Mouse (Mus musculus) bone marrow, adult 2 months (tissue): ENCODE measurements at regions not wholly inside any gene's neighbourhood (a gene's known extent, or its start where the extent isn't known, plus 50 kb on each side); places are given as distances from the start of the nearest gene placed in this dataset.

Experiments used
- CTCF ChIP-seq: fragments of 200-500 bp; IDR thresholded peaks from 2 replicates; pipeline ENCODE4 v1.5.1; 2011; ENCODE audit warnings: low read length, control low read depth; ENCODE audit not compliant: control insufficient read depth, insufficient read depth
- POLR2A ChIP-seq: fragments of 200-500 bp; IDR thresholded peaks from 2 replicates; pipeline ENCODE4 v1.6.1; 2011; ENCODE audit warnings: low read depth, mild to moderate bottlenecking, control low read depth, low read length, borderline replicate concordance; ENCODE audit not compliant: control insufficient read depth

DNA sequence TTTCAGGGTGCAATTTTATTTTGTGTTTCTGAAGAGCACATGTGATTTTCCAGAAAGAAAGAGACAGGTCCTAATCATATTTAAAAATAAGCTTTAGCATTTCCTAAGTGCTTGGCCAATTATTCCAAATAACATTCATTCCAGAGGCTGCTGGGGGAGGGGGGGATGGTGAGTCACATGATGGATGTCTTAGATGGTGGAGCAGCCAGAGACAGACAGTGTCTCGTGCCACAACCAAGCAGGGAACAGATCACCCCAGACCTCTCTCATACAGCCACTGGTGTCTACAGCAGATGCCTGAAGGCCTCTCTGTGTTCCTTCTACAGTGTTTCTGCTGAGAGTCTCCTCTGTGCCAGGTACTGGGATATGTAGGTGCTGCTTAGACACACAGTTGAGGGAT, 112.8 kb upstream of the Adra1b start:
- TF ChIP-seq CTCF (no peak), POLR2A (no peak)
